Mouse (Mus musculus) forebrain, embryonic 11.5 days (tissue): Measurements from ENCODE around the gene Ccdc163. TPM values are rescaled to one million over a fixed set of nuclear protein-coding genes. Genes with fewer than 3 reads are reported as not detected.

Experiments
- ATAC-seq: fragments of 200-750 bp; cut with Nextera tagmentation; replicated peaks from 2 replicates; pipeline ENCODE4 v1.8.0; 2017; ENCODE audit warnings: moderate TSS enrichment; ENCODE audit not compliant: low FRiP score
- DNase-seq: peaks from one replicate; pipeline ENCODE4 v3.0.0-alpha.2; 2017; ENCODE audit warnings: low spot score
- H3K27ac ChIP-seq: fragments of 300-500 bp; sonication (generic); 2 replicates; pipeline ENCODE4 v1.5.1; 2014; ENCODE audit warnings: low read depth, low read length
- H3K27me3 ChIP-seq: fragments of 300-500 bp; sonication (generic); 2 replicates; pipeline ENCODE4 v1.6.1; 2014; ENCODE audit warnings: mild to moderate bottlenecking, low read length, mixed read lengths; ENCODE audit not compliant: control insufficient read depth, insufficient read depth
- H3K36me3 ChIP-seq: fragments of 300-500 bp; sonication (generic); 2 replicates; pipeline ENCODE4 v1.6.1; 2014; ENCODE audit warnings: mild to moderate bottlenecking, low read length, moderate library complexity, mixed read lengths; ENCODE audit not compliant: control insufficient read depth, insufficient read depth
- H3K4me1 ChIP-seq: fragments of 300-500 bp; sonication (generic); replicated peaks from 2 replicates; pipeline ENCODE4 v1.6.1; 2014; ENCODE audit warnings: low read length, mixed read lengths; ENCODE audit not compliant: control insufficient read depth, insufficient read depth
- H3K4me2 ChIP-seq: fragments of 300-500 bp; sonication (generic); 2 replicates; pipeline ENCODE4 v1.6.1; 2014; ENCODE audit warnings: low read depth, mild to moderate bottlenecking, low read length, moderate library complexity, mixed read lengths; ENCODE audit not compliant: severe bottlenecking
- H3K4me3 ChIP-seq: fragments of 300-500 bp; sonication (generic); 2 replicates; pipeline ENCODE4 v1.5.1; 2014; ENCODE audit warnings: low read depth, low read length
- H3K9ac ChIP-seq: fragments of 300-500 bp; sonication (generic); 2 replicates; pipeline ENCODE4 v1.6.1; 2014; ENCODE audit warnings: low read length
- H3K9me3 ChIP-seq: fragments of 300-500 bp; sonication (generic); 2 replicates; pipeline ENCODE4 v1.6.1; 2016; ENCODE audit warnings: low read length, mixed read lengths; ENCODE audit not compliant: control insufficient read depth
- WGBS: fragments of 180-500 bp; shearing (Covaris S2); extraction: QIAGEN DNeasy Blood & Tissue Kit; methylation state at CpG from one replicate; pipeline ENCODE4 v1.1.7; 2014; 5-methylcytosine and 5-hydroxymethylcytosine counted together
- polyA plus RNA-seq: library from polyadenylated mRNA; unstranded; fragments of >200 nt; fragmentation: Nextera tagmentation; extraction: Ambion mirVana; gene quantifications from 2 replicates; pipeline ENCODE4 v1.2.1, GENCODE M21; 2014

Ccdc163 gene
- polyA plus RNA-seq, 1 experiment from 2014 or later, result 33.7 TPM

DNA sequence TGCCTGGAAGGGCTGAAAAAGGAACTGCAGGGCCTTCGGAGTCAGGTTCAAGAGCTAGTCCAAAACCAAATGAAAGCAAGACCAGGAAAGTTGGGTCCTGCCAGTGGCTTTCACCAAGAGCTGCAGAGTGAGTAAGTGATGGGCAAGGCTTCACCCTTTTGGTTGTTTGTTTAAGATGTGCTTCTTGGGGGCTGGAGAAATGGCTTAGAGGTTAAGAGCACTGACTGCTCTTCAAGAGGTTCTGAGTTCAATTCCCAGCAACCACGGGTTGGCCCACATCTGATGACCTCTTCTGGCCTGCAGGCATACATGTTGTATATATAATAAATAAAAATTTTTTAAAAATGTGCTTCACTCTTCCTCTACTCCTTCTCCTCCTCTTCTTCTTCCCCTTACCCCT is 1.8 kb downstream of the Ccdc163 start:
- Histone ChIP-seq H3K9ac (no peak overlapping the region), H3K4me2 (no peak overlapping the region), H3K27me3 (no peaks in the 10 kb centered on the region), H3K9me3 (no peaks in the 10 kb centered on the region), H3K27ac (no peak overlapping the region), H3K4me3 (no peak overlapping the region), H3K36me3 (no peaks in the 10 kb centered on the region; the same call in 1 of the 2 replicates), H3K4me1 (peaks cover 3% of the 10 kb centered on the region)
- 94% methylated on average over 2 of the region's 2 CpGs for WGBS
- DNase-seq (no peak), ATAC-seq (no peak)

DNA sequence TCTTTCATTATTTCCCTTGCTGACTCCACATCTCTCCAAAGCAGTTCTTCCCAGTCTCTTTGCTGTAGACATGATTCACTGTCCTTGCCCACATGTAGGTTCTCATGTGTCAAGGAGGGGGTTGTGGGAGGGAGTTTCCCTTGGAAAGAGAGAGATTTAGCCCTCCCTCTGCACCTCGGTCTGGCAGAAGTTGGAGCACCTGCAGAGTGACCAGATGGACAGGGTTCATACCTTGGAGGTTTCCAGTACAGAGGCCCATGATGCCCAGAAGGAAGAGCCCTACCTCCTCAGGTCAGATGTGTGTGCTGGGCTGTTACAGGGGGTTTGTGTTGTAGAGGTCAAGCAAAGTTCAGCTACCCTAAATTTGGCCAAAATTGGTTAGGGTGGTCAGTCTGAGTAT is 4.2 kb downstream of the Ccdc163 start:
- Histone ChIP-seq H3K4me2 (no peak overlapping the region), H3K27me3 (no peaks in the 10 kb centered on the region), H3K27ac (no peak overlapping the region), H3K4me3 (no peak overlapping the region), H3K4me1 (peaks cover 3% of the 10 kb centered on the region), H3K9ac (no peak overlapping the region), H3K9me3 (no peaks in the 10 kb centered on the region), H3K36me3 (no peaks in the 10 kb centered on the region; the same call in 1 of the 2 replicates)
- no peak for ATAC-seq
- no peak for DNase-seq
- 76% methylated on average over 1 of the region's 1 CpGs for WGBS

DNA sequence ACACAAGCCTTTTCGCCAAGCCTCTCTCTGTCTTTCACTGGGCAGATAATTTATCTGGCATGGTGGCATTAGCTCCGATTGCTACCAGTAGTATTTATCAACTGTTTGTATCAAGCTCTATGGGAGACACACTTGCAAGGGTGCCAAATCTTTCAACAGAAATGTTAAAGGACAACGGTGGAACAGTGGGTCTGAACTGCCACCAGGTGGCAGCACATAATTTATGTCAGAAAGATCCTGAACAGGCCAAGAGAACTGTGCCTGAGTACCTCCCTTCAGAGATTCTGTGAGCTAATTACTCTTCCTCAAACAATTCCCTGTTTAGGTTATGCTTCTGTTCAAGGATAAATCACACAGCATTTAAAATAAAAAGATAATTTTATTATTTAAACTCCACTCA is 11.1 kb downstream of the Ccdc163 start:
- Histone ChIP-seq H3K27ac (no peak overlapping the region), H3K27me3 (no peaks in the 10 kb centered on the region), H3K4me3 (no peak overlapping the region), H3K9ac (no peak overlapping the region), H3K4me1 (peaks cover 5% of the 10 kb centered on the region; the same call in 1 of the 2 replicates), H3K4me2 (no peak overlapping the region), H3K9me3 (no peaks in the 10 kb centered on the region), H3K36me3 (no peaks in the 10 kb centered on the region; the same call in 1 of the 2 replicates)
- no peak for ATAC-seq
- WGBS, result 19% methylated on average over 3 of the region's 3 CpGs
- DNase-seq, result peak; percentile 73

DNA sequence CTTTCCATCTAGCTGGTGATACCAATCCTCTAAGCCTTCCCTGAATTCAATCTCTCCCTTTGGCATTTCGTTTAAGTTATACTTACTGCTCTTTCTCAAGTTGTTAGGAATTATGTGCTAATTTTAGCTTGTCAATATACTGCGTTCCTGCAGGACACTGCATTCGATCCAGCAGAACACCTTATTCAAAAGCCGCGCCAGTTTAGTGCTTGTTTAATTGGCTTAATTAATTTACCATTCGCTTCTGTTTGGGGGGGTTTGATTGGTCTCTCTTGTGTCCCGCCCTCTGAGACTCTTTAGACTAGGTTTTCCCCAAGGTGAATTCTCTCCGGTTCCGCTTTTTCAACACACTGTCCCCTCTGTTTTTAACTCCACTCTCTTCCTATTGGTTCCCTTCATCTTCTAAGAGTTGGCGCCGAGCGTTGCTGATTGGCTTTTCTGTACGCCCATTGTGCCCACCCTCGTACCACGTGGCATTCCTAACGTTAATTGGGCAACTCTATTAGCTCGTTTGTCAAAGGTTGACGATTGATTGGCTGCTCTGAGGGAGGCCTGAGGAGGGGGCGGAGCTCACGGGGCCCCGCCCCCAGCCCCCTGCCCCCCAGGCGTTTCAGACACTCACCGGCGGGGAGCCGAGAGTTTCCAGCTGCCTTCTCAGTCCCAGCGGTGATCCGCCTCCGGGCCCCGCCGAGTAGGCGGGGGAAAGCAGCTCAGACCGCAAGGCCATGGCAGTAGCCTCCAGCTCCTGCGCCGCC is 12.2 kb downstream of the Ccdc163 start, which contains the start of gene Tesk2:
Gene Tesk2, plus strand, starts transcription at position 606 of the 755 bp plus-strand sequence.
- ATAC-seq (peak; percentile 98), DNase-seq (peak; percentile 96)
- Histone ChIP-seq H3K9me3 (no peaks in the 10 kb centered on the region), H3K4me3 (peak within 1 kb of the TSS; percentile 75), H3K36me3 (no peaks in the 10 kb centered on the region), H3K27ac (peak within 1 kb of the TSS; percentile 73), H3K27me3 (no peaks in the 10 kb centered on the region), H3K4me1 (peaks cover 5% of the 10 kb centered on the region; the same call in 1 of the 2 replicates), H3K9ac (peak within 1 kb of the TSS; percentile 80), H3K4me2 (peak within 1 kb of the TSS; percentile 93)
- WGBS, result under 1% methylated on average over 34 of the region's 34 CpGs

DNA sequence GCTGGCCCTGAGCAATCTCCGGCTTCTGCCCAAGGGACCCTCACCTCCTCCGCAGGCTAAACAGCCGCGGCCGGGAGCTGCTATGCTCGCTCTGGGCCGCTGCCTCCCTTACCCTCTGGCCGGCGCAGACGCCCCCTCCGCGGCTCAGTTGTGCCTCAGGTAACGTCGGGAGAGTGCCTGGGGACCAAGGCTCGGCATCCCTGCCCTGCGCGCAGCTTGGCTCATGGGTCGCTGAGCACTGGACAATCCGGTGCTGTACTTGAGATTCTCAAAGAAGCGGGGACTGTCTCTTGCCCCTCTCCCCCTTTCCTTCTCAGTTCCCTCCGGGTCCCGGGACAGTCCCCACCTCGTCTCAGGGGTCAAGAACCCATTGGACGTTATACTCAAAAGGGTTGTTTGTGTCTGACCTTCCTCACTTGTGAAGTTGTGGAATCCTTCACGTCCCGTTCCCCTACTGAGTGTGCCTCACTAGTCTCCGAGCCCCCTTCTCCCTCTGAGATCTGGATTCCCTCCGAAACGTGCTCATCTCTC is 12.9 kb downstream of the Ccdc163 start:
- H3K9me3 ChIP-seq, result no peaks in the 10 kb centered on the region
- H3K9ac ChIP-seq, result peak overlapping the region; percentile 80
- H3K4me2 ChIP-seq, result peak overlapping the region; percentile 93
- no peaks in the 10 kb centered on the region for H3K36me3 ChIP-seq
- peak overlapping the region; percentile 75 for H3K4me3 ChIP-seq
- H3K27ac ChIP-seq, result peak overlapping the region; percentile 73
- no peaks in the 10 kb centered on the region for H3K27me3 ChIP-seq
- DNase-seq, result no peak
- ATAC-seq, result no peak; the same call in 1 of the 2 replicates
- H3K4me1 ChIP-seq, result peaks cover 5% of the 10 kb centered on the region; the same call in 1 of the 2 replicates
- 0% methylated on average over 29 of the region's 29 CpGs for WGBS

DNA sequence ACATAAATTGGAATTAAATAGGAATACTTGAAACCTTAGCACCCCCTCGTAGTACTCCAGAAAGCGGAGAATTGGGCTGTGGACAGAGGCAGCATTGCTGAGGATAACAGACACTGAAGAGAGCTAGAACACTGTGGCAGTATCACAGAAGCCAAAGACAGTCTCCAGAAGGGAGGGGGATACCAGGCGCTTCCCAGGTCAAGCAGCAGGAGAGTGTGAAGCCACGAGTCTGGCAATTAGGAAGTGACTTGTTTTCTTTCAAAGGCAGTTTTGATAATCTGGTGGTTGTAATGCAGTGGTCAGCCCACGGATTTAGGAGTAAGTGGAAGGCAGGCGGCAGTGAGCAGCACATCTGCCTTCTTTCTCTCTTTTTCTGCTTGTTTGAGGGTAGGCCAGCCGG is 13.9 kb downstream of the Ccdc163 start:
- no peaks in the 10 kb centered on the region for H3K36me3 ChIP-seq
- H3K27ac ChIP-seq, result no peak overlapping the region
- H3K4me3 ChIP-seq, result 0 out of 2 replicates have a peak overlapping the region, but pooled peaks have one; percentile 75
- no peaks in the 10 kb centered on the region for H3K9me3 ChIP-seq
- no peaks in the 10 kb centered on the region for H3K27me3 ChIP-seq
- no peak overlapping the region for H3K9ac ChIP-seq
- peaks cover 5% of the 10 kb centered on the region; the same call in 1 of the 2 replicates for H3K4me1 ChIP-seq
- WGBS, result 37% methylated on average over 7 of the region's 7 CpGs
- DNase-seq, result no peak
- peak overlapping the region; percentile 93 for H3K4me2 ChIP-seq
- no peak for ATAC-seq

DNA sequence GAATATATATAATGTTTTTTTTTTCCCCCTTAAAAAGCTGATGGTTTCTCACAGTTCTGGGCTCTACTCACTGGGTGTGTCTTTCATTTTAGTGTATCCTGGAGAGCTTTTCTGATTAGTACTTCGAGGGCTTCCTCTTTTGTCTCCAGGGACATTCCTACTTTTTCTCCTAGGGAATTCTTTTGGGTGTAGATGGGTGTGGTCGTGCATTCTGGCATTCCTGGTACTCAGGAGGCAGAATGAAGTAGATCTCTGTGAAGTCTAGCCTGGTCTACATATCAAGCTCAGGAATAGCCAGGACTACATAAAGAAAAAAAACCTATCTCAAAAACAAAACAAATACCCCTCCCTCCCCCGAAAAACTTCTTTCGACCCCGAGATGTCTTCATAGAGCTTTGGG is 17.1 kb downstream of the Ccdc163 start:
- H3K9me3 ChIP-seq, result no peaks in the 10 kb centered on the region
- no peaks in the 10 kb centered on the region for H3K36me3 ChIP-seq
- peaks cover 5% of the 10 kb centered on the region; the same call in 1 of the 2 replicates for H3K4me1 ChIP-seq
- DNase-seq (no peak), ATAC-seq (no peak)
- no peaks in the 10 kb centered on the region for H3K27me3 ChIP-seq
- no peak overlapping the region for H3K4me3 ChIP-seq
- H3K27ac ChIP-seq, result no peak overlapping the region
- H3K9ac ChIP-seq, result no peak overlapping the region
- 84% methylated on average over 5 of the region's 5 CpGs for WGBS
- H3K4me2 ChIP-seq, result no peak overlapping the region

DNA sequence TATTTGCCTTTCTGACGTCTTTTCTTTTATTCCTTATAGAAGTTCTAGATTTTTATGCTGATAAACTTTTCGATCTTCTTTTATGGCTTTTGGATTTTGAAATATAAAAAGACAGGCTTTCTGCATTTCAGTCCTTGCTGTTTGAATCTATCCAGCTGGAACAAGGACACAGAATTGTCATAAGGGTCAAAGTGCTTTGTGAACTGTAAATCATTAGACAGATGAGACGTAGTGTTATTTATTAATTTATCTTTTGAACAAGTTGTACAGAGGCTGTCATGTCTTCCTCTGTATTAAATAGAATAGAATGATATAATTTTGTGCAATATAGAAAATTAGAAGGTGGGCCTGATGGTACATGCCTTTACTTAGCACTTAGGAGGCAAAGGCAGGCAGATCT is 19.1 kb downstream of the Ccdc163 start:
- H3K27ac ChIP-seq, result no peak overlapping the region
- H3K4me3 ChIP-seq, result no peak overlapping the region
- ATAC-seq (no peak), DNase-seq (no peak)
- H3K9me3 ChIP-seq, result no peaks in the 10 kb centered on the region
- no peak overlapping the region for H3K4me2 ChIP-seq
- no peak overlapping the region for H3K9ac ChIP-seq
- H3K36me3 ChIP-seq, result no peaks in the 10 kb centered on the region
- no peaks in the 10 kb centered on the region for H3K27me3 ChIP-seq
- peaks cover 2% of the 10 kb centered on the region; the same call in 1 of the 2 replicates for H3K4me1 ChIP-seq
- 85% methylated on average over 3 of the region's 3 CpGs for WGBS
